Mouse (Mus musculus): Measurements from ENCODE around the gene Zdhhc22. TPM values are rescaled to one million over a fixed set of nuclear protein-coding genes. Genes with fewer than 3 reads are reported as not detected.
A peak's percentile ranks its signal among the peaks of the same experiment; 100 is the strongest.

The Zdhhc22 gene
- 0.20 TPM in 1 of 2 replicates, not detected in the other for polyA plus RNA-seq (2014; fragmentation: Nextera tagmentation; extraction: Ambion mirVana)

DNA sequence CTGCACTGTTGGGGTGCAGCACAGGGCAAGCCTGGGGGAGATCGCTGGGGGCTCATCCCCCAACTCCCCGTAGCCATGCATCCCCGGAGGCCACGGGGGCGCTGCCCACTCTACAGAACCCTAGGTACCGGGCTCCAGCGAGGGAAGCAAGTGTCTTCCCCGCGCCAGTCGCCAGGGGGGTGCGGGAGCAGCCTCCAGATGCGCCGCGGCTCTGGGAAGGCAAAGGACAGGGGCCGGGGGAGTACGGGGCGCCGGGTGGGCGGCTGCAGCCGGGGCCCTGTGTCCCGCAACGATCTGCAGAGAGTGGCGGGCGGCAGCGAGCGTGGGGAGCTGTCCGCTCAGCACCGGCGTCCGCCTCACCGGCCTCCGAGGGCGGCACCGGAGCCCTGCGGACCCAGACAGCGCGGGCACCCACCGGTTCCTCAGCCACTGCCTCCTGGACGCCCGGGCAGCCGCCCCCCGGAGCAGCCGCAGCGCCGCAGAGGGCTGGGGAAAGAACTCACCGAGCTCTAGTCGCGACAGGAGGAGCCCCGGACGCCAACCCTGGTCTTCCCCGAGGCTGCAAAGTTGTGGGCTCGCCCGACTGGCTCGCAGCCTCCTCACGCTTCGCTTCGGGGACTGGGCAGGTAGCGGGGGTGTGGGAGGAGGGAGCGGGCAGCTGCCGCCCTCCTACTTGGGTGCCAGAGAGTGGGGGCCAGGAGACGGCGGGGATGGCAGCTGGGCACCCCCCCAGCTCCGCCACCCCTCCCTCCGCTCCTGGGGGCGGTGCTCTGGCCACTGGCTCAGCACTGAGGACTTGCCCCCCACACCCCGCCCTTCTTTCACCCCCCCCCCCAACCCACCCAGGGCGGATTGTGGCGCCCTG is at the start of gene Zdhhc22:
Gene Zdhhc22 (minus strand): TSS at position 541 of the 865 bp plus-strand sequence.
- 1% methylated on average over 63 of the region's 68 CpGs for WGBS (ENCODE audit: insufficient replicate concordance)

GRCm38 (mm10) chr12:87036631-87037030 is 46.4 kb upstream of the Zdhhc22 start:
- no peak overlapping the region for H3K4me2 ChIP-seq
- 82% methylated on average over 7 of the region's 7 CpGs for WGBS (ENCODE audit: insufficient replicate concordance)
- H3K4me1 ChIP-seq (ENCODE audit: control insufficient read depth, insufficient read depth, low read length): no peaks in the 10 kb centered on the region

More for the DNA sequence above, at the start of gene Zdhhc22:
- Histone ChIP-seq H3K4me1 (ENCODE audit: control insufficient read depth, insufficient read depth, low read length) (peaks cover 8% of the 10 kb centered on the region), H3K27ac (ENCODE audit: low read depth, low read length) (no peak within 1 kb of the TSS), H3K4me2 (peak within 1 kb of the TSS; percentile 58), H3K4me3 (ENCODE audit: low read depth, low read length) (peak within 1 kb of the TSS; percentile 34), H3K27me3 (ENCODE audit: control insufficient read depth, insufficient read depth, low read length) (peaks cover 78% of the 10 kb centered on the region), H3K9ac (ENCODE audit: low read depth, low read length) (no peak within 1 kb of the TSS), H3K9me3 (replicated peaks; ENCODE audit: control insufficient read depth, low read length) (no peaks in the 10 kb centered on the region), H3K36me3 (ENCODE audit: control insufficient read depth, insufficient read depth, low read length) (no peaks in the 10 kb centered on the region)
- ATAC-seq (replicated peaks; ENCODE audit: insufficient number of reproducible peaks, low FRiP score, low TSS enrichment): 0 out of 2 replicates have a peak, but pooled peaks have one; percentile 39

GRCm38 (mm10) chr12:87031163-87031763 is 41.0 kb upstream of the Zdhhc22 start:
- 72% methylated on average over 5 of the region's 5 CpGs for WGBS (ENCODE audit: insufficient replicate concordance)
- Histone ChIP-seq H3K27me3 (ENCODE audit: control insufficient read depth, insufficient read depth, low read length) (peaks cover 29% of the 10 kb centered on the region), H3K9me3 (replicated peaks; ENCODE audit: control insufficient read depth, low read length) (no peaks in the 10 kb centered on the region), H3K4me2 (no peak overlapping the region), H3K4me1 (ENCODE audit: control insufficient read depth, insufficient read depth, low read length) (peaks cover 4% of the 10 kb centered on the region; the same call in 1 of the 2 replicates), H3K4me3 (ENCODE audit: low read depth, low read length) (no peak overlapping the region), H3K9ac (ENCODE audit: low read depth, low read length) (no peak overlapping the region), H3K36me3 (ENCODE audit: control insufficient read depth, insufficient read depth, low read length) (no peaks in the 10 kb centered on the region), H3K27ac (ENCODE audit: low read depth, low read length) (no peak overlapping the region)
- no peak for ATAC-seq (replicated peaks; ENCODE audit: insufficient number of reproducible peaks, low FRiP score, low TSS enrichment)

More at GRCm38 (mm10) chr12:87036631-87037030, 46.4 kb upstream of the Zdhhc22 start:
- Histone ChIP-seq H3K36me3 (ENCODE audit: control insufficient read depth, insufficient read depth, low read length) (no peaks in the 10 kb centered on the region), H3K9me3 (replicated peaks; ENCODE audit: control insufficient read depth, low read length) (no peaks in the 10 kb centered on the region), H3K27ac (ENCODE audit: low read depth, low read length) (no peak overlapping the region), H3K27me3 (ENCODE audit: control insufficient read depth, insufficient read depth, low read length) (no peaks in the 10 kb centered on the region), H3K4me3 (ENCODE audit: low read depth, low read length) (no peak overlapping the region), H3K9ac (ENCODE audit: low read depth, low read length) (no peak overlapping the region)
- no peak for ATAC-seq (replicated peaks; ENCODE audit: insufficient number of reproducible peaks, low FRiP score, low TSS enrichment)

GRCm38 (mm10) chr12:87029251-87029976 is 39.2 kb upstream of the Zdhhc22 start:
- Histone ChIP-seq H3K36me3 (ENCODE audit: control insufficient read depth, insufficient read depth, low read length) (no peaks in the 10 kb centered on the region), H3K4me1 (ENCODE audit: control insufficient read depth, insufficient read depth, low read length) (peaks cover 4% of the 10 kb centered on the region; the same call in 1 of the 2 replicates), H3K27ac (ENCODE audit: low read depth, low read length) (no peak overlapping the region), H3K4me3 (ENCODE audit: low read depth, low read length) (no peak overlapping the region), H3K4me2 (no peak overlapping the region), H3K9me3 (replicated peaks; ENCODE audit: control insufficient read depth, low read length) (no peaks in the 10 kb centered on the region), H3K27me3 (ENCODE audit: control insufficient read depth, insufficient read depth, low read length) (peaks cover 39% of the 10 kb centered on the region), H3K9ac (ENCODE audit: low read depth, low read length) (no peak overlapping the region)
- no peak for ATAC-seq (replicated peaks; ENCODE audit: insufficient number of reproducible peaks, low FRiP score, low TSS enrichment)
- WGBS (ENCODE audit: insufficient replicate concordance): 66% methylated on average over 5 of the region's 5 CpGs

GRCm38 (mm10) chr12:87028068-87028467 is 37.8 kb upstream of the Zdhhc22 start:
- no peak for ATAC-seq (replicated peaks; ENCODE audit: insufficient number of reproducible peaks, low FRiP score, low TSS enrichment)
- 67% methylated on average over 2 of the region's 2 CpGs for WGBS (ENCODE audit: insufficient replicate concordance)

GRCm38 (mm10) chr12:87027391-87027790 is 37.2 kb upstream of the Zdhhc22 start:
- no peak for ATAC-seq (replicated peaks; ENCODE audit: insufficient number of reproducible peaks, low FRiP score, low TSS enrichment)
- no peak overlapping the region for H3K27ac ChIP-seq (ENCODE audit: low read depth, low read length)
- no peaks in the 10 kb centered on the region for H3K36me3 ChIP-seq (ENCODE audit: control insufficient read depth, insufficient read depth, low read length)
- no peak overlapping the region for H3K4me3 ChIP-seq (ENCODE audit: low read depth, low read length)
- peaks cover 4% of the 10 kb centered on the region; the same call in 1 of the 2 replicates for H3K4me1 ChIP-seq (ENCODE audit: control insufficient read depth, insufficient read depth, low read length)
- H3K4me2 ChIP-seq: no peak overlapping the region
- peaks cover 39% of the 10 kb centered on the region for H3K27me3 ChIP-seq (ENCODE audit: control insufficient read depth, insufficient read depth, low read length)
- WGBS (ENCODE audit: insufficient replicate concordance): 45% methylated on average over 5 of the region's 5 CpGs
- H3K9ac ChIP-seq (ENCODE audit: low read depth, low read length): no peak overlapping the region
- no peaks in the 10 kb centered on the region for H3K9me3 ChIP-seq (replicated peaks; ENCODE audit: control insufficient read depth, low read length)

More at GRCm38 (mm10) chr12:87028068-87028467, 37.8 kb upstream of the Zdhhc22 start:
- Histone ChIP-seq H3K4me2 (no peak overlapping the region), H3K4me3 (ENCODE audit: low read depth, low read length) (no peak overlapping the region), H3K27me3 (ENCODE audit: control insufficient read depth, insufficient read depth, low read length) (peaks cover 39% of the 10 kb centered on the region), H3K9me3 (replicated peaks; ENCODE audit: control insufficient read depth, low read length) (no peaks in the 10 kb centered on the region), H3K36me3 (ENCODE audit: control insufficient read depth, insufficient read depth, low read length) (no peaks in the 10 kb centered on the region), H3K27ac (ENCODE audit: low read depth, low read length) (no peak overlapping the region), H3K4me1 (ENCODE audit: control insufficient read depth, insufficient read depth, low read length) (peaks cover 4% of the 10 kb centered on the region; the same call in 1 of the 2 replicates), H3K9ac (ENCODE audit: low read depth, low read length) (no peak overlapping the region)

GRCm38 (mm10) chr12:87026871-87027240 is 36.6 kb upstream of the Zdhhc22 start:
- Histone ChIP-seq H3K27ac (ENCODE audit: low read depth, low read length) (no peak overlapping the region), H3K4me1 (ENCODE audit: control insufficient read depth, insufficient read depth, low read length) (peaks cover 4% of the 10 kb centered on the region; the same call in 1 of the 2 replicates), H3K27me3 (ENCODE audit: control insufficient read depth, insufficient read depth, low read length) (peaks cover 39% of the 10 kb centered on the region), H3K36me3 (ENCODE audit: control insufficient read depth, insufficient read depth, low read length) (no peaks in the 10 kb centered on the region), H3K4me3 (ENCODE audit: low read depth, low read length) (peak overlapping the region; percentile 6; the same call in 1 of the 2 replicates), H3K9me3 (replicated peaks; ENCODE audit: control insufficient read depth, low read length) (no peaks in the 10 kb centered on the region), H3K4me2 (peak overlapping the region; percentile 55), H3K9ac (ENCODE audit: low read depth, low read length) (no peak overlapping the region)
- ATAC-seq (replicated peaks; ENCODE audit: insufficient number of reproducible peaks, low FRiP score, low TSS enrichment): no peak
- WGBS (ENCODE audit: insufficient replicate concordance): 17% methylated on average over 8 of the region's 8 CpGs

All from heart, embryonic 11.5 days (tissue).